Mouse (Mus musculus) kidney, embryonic 14.5 days (tissue): ENCODE data around the gene Fam114a1. TPM values are rescaled to one million over a fixed set of nuclear protein-coding genes. Genes with fewer than 3 reads are reported as not detected.
A peak's percentile ranks its signal among the peaks of the same experiment; 100 is the strongest.

Experiments used
- ATAC-seq: fragments of 200-750 bp; cut with Nextera tagmentation; 2 replicates; pipeline ENCODE4 v1.8.0; 2017; ENCODE audit warnings: moderate number of reproducible peaks, mild to moderate bottlenecking, moderate TSS enrichment, moderate library complexity; ENCODE audit not compliant: low FRiP score, low TSS enrichment
- H3K27ac ChIP-seq: fragments of 300-500 bp; sonication (generic); 2 replicates; pipeline ENCODE4 v1.5.1; 2014; ENCODE audit warnings: low read depth, mild to moderate bottlenecking, low read length, moderate library complexity, mixed read lengths
- H3K27me3 ChIP-seq: fragments of 300-500 bp; sonication (generic); 2 replicates; pipeline ENCODE4 v1.6.1; 2014; ENCODE audit warnings: mild to moderate bottlenecking, low read length; ENCODE audit not compliant: control insufficient read depth, insufficient read depth
- H3K36me3 ChIP-seq: fragments of 300-500 bp; sonication (generic); 2 replicates; pipeline ENCODE4 v1.6.1; 2014; ENCODE audit warnings: low read length, mixed read lengths; ENCODE audit not compliant: control insufficient read depth, insufficient read depth
- H3K4me1 ChIP-seq: fragments of 300-500 bp; sonication (generic); 2 replicates; pipeline ENCODE4 v1.6.1; 2014; ENCODE audit warnings: low read length, mixed read lengths; ENCODE audit not compliant: control insufficient read depth, insufficient read depth
- H3K4me2 ChIP-seq: fragments of 300-500 bp; sonication (generic); replicated peaks from 2 replicates; pipeline ENCODE4 v1.6.1; 2014; ENCODE audit warnings: low read depth, mild to moderate bottlenecking, low read length
- H3K4me3 ChIP-seq: fragments of 300-500 bp; sonication (generic); 2 replicates; pipeline ENCODE4 v1.5.1; 2014; ENCODE audit warnings: mild to moderate bottlenecking, low read length
- H3K9ac ChIP-seq: fragments of 300-500 bp; sonication (generic); 2 replicates; pipeline ENCODE4 v1.6.1; 2014; ENCODE audit warnings: low read depth, mild to moderate bottlenecking, low read length, moderate library complexity
- H3K9me3 ChIP-seq: fragments of 300-500 bp; sonication (generic); 2 replicates; pipeline ENCODE4 v1.6.1; 2016; ENCODE audit warnings: low read length; ENCODE audit not compliant: control insufficient read depth
- WGBS: fragments of 180-500 bp; shearing (Covaris S2); extraction: QIAGEN DNeasy Blood & Tissue Kit; methylation state at CpG from one replicate; pipeline ENCODE4 v1.1.7; 2014; 5-methylcytosine and 5-hydroxymethylcytosine counted together
- polyA plus RNA-seq: library from polyadenylated mRNA; unstranded; fragments of >200 nt; fragmentation: Nextera tagmentation; extraction: Ambion mirVana; gene quantifications from 2 replicates; pipeline ENCODE4 v1.2.1, GENCODE M21; 2014

The Fam114a1 gene
- polyA plus RNA-seq, 1 experiment from 2014 or later = 30.2 TPM

DNA sequence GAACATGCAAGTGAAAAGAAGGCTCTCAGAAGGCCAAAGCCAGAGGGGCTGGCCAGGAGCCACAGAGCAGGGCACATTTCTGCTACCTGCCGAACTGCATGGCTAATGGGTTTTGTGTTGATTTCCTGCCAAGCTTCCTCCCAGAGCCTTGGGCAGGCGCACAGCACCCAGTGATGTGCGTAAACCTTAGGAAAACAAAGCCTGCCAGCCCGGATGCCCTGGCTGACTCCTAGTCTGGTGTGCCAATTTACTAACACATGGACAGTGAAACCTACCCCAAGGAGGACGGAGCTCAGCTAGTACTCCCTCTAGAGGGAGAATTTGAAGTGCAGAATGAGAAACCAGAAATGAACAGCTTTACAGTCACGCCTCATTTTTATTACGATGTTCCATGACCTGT is 50.0 kb downstream of the Fam114a1 start:
- no peaks in the 10 kb centered on the region for H3K4me1 ChIP-seq
- H3K4me3 ChIP-seq = no peak overlapping the region
- no peak for ATAC-seq
- peaks cover 27% of the 10 kb centered on the region; the same call in 1 of the 2 replicates for H3K36me3 ChIP-seq
- H3K27me3 ChIP-seq = no peaks in the 10 kb centered on the region
- no peak overlapping the region for H3K4me2 ChIP-seq
- H3K9me3 ChIP-seq = no peaks in the 10 kb centered on the region
- WGBS = 54% methylated on average over 7 of the region's 7 CpGs
- no peak overlapping the region for H3K9ac ChIP-seq
- no peak overlapping the region for H3K27ac ChIP-seq

GRCm38 (mm10) chr5:65022006-65022405 is 52.1 kb downstream of the Fam114a1 start:
- Histone ChIP-seq H3K4me2 (no peak overlapping the region), H3K9me3 (no peaks in the 10 kb centered on the region), H3K27me3 (no peaks in the 10 kb centered on the region), H3K36me3 (peaks cover 27% of the 10 kb centered on the region; the same call in 1 of the 2 replicates), H3K4me1 (no peaks in the 10 kb centered on the region), H3K9ac (no peak overlapping the region), H3K27ac (no peak overlapping the region), H3K4me3 (no peak overlapping the region)
- WGBS = 90% methylated on average over 4 of the region's 4 CpGs
- no peak for ATAC-seq

GRCm38 (mm10) chr5:65024641-65025040 is 54.8 kb downstream of the Fam114a1 start:
- Histone ChIP-seq H3K27me3 (no peaks in the 10 kb centered on the region), H3K4me1 (no peaks in the 10 kb centered on the region), H3K9ac (no peak overlapping the region), H3K27ac (no peak overlapping the region), H3K36me3 (peaks cover 25% of the 10 kb centered on the region; the same call in 1 of the 2 replicates), H3K4me2 (no peak overlapping the region), H3K4me3 (no peak overlapping the region), H3K9me3 (no peaks in the 10 kb centered on the region)
- no peak for ATAC-seq
- 91% methylated on average over 2 of the region's 2 CpGs for WGBS

GRCm38 (mm10) chr5:65025916-65026315 is 56.0 kb downstream of the Fam114a1 start:
- Histone ChIP-seq H3K36me3 (peaks cover 24% of the 10 kb centered on the region; the same call in 1 of the 2 replicates), H3K4me3 (no peak overlapping the region)
- WGBS = 41% methylated on average over 6 of the region's 6 CpGs

DNA sequence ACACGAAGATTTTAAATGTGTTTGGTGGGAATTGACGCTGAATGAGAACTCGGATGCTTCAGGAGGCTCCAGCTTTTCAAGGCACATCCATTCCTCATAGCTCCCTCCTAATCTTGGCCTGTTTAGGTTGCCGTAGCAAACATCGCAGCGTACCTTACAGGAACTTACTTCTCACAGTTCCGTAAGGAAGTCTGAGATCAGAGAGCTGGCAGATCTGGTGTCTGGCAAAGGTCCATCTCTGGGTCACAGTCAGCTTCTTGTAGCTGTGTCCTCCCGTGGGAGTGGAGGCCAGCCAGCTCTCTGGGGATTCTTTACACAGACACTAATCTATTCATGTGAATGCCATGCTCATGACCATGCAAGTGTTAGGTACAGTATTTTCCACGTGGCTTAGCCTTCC is 56.9 kb downstream of the Fam114a1 start:
- Histone ChIP-seq H3K27me3 (no peaks in the 10 kb centered on the region), H3K36me3 (peaks cover 25% of the 10 kb centered on the region; the same call in 1 of the 2 replicates), H3K27ac (no peak overlapping the region), H3K9me3 (no peaks in the 10 kb centered on the region), H3K4me1 (no peaks in the 10 kb centered on the region), H3K9ac (no peak overlapping the region), H3K4me2 (no peak overlapping the region), H3K4me3 (no peak overlapping the region)
- ATAC-seq = no peak
- WGBS = 69% methylated on average over 9 of the region's 9 CpGs

More at GRCm38 (mm10) chr5:65025916-65026315, 56.0 kb downstream of the Fam114a1 start:
- Histone ChIP-seq H3K4me1 (no peaks in the 10 kb centered on the region), H3K4me2 (no peak overlapping the region), H3K27me3 (no peaks in the 10 kb centered on the region), H3K9me3 (no peaks in the 10 kb centered on the region), H3K27ac (no peak overlapping the region), H3K9ac (no peak overlapping the region)
- ATAC-seq = no peak

DNA sequence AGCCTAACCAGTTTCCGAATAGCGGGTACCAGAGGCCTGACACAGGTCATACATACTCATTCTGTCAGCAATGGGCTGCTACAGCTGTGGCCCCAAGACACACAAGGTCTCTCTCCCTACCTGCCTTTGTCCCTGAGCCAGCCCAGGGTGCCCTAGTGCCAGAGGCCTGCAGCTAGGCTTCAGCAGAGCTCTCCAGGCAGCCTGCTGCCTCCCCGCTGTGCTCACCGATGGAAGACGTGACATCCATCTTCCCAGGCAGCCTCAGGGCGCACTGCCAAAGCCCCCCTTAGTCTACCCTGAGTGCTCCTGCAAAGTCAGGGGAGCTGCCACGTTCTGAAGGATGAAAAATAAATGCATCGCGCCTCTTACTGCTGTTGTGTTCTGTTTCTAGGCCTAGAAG is 58.1 kb downstream of the Fam114a1 start:
- H3K36me3 ChIP-seq = peaks cover 17% of the 10 kb centered on the region; the same call in 1 of the 2 replicates
- 48% methylated on average over 9 of the region's 9 CpGs for WGBS
- H3K4me3 ChIP-seq = no peak overlapping the region
- no peak overlapping the region for H3K9ac ChIP-seq
- H3K27me3 ChIP-seq = no peaks in the 10 kb centered on the region
- no peak overlapping the region for H3K27ac ChIP-seq
- H3K9me3 ChIP-seq = no peaks in the 10 kb centered on the region
- ATAC-seq = no peak
- H3K4me2 ChIP-seq = no peak overlapping the region
- H3K4me1 ChIP-seq = no peaks in the 10 kb centered on the region

GRCm38 (mm10) chr5:65036597-65036996 is 66.7 kb downstream of the Fam114a1 start:
- no peak overlapping the region for H3K4me2 ChIP-seq
- H3K4me1 ChIP-seq = 0 out of 2 replicates have a peak, but pooled peaks cover 4% of the 10 kb centered on the region
- peaks cover 3% of the 10 kb centered on the region; the same call in 1 of the 2 replicates for H3K36me3 ChIP-seq
- no peak for ATAC-seq
- 80% methylated on average over 13 of the region's 13 CpGs for WGBS
- no peak overlapping the region for H3K4me3 ChIP-seq
- H3K27ac ChIP-seq = no peak overlapping the region
- H3K9ac ChIP-seq = no peak overlapping the region
- no peaks in the 10 kb centered on the region for H3K27me3 ChIP-seq
- H3K9me3 ChIP-seq = no peaks in the 10 kb centered on the region

DNA sequence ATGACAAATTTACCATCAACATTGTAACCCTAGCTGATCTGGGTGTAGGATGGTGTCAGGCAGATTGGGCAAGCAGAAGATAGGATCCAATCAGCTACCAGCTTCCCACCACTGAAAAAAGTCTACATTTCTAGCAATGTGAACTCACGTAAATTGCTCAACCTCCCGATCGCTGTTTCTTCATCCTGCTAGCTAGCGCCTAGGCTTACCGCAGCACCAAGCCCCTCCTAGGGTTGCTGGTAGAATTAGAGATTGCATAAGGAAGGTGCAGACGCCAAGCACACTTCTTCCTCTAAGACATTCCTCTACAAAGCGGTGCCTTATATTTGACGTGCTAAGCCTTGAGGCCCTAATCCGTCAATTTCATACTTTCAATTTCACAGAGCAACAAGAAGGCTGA is 68.4 kb downstream of the Fam114a1 start:
- Histone ChIP-seq H3K4me3 (no peak overlapping the region), H3K27me3 (no peaks in the 10 kb centered on the region), H3K4me1 (0 out of 2 replicates have a peak, but pooled peaks cover 4% of the 10 kb centered on the region), H3K9me3 (no peaks in the 10 kb centered on the region), H3K27ac (peak overlapping the region; percentile 42; the same call in 1 of the 2 replicates), H3K36me3 (peaks cover 3% of the 10 kb centered on the region; the same call in 1 of the 2 replicates), H3K9ac (no peak overlapping the region), H3K4me2 (no peak overlapping the region)
- no peak for ATAC-seq
- 74% methylated on average over 9 of the region's 9 CpGs for WGBS

DNA sequence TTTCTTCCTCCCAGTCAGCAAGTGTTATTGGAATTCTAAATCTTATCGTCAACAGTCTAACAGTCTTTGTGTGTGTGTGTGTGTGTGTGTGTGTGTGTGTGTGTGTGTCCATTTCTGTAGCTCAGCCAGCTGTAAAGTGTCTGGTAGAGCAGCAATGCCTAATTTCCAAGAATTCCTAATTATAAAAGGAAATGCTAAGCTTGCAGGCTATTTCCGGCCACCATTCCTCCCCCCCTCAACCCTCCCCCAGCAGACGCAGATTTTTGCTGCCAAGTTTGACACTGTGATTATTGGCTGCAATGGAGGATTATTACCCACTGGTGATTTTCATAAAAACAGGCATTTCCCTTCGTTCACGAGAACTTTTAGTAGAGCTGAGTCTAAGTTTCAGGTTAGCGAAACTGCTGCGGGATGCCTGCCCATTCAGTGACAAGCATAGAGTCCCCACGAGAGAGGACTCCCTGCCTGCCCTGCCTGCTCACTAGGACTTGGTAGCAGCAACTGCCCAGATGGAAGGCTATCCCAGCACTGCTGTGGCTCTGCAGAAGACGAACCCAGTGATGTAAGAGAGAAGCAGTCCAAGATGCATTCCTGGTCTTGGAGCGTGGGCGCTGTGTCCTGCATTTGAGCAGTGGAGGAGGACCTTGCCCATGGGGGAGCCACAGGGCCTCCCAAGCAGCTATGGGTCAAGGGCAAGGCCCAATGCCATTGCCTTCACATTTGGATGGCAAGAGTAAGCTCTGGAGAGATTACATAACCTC is 69.1 kb downstream of the Fam114a1 start:
- Histone ChIP-seq H3K9ac (no peak overlapping the region), H3K36me3 (peaks cover 3% of the 10 kb centered on the region; the same call in 1 of the 2 replicates), H3K9me3 (no peaks in the 10 kb centered on the region), H3K4me3 (no peak overlapping the region), H3K4me1 (0 out of 2 replicates have a peak, but pooled peaks cover 4% of the 10 kb centered on the region), H3K27me3 (no peaks in the 10 kb centered on the region), H3K27ac (peak overlapping the region; percentile 62; the same call in 1 of the 2 replicates), H3K4me2 (no peak overlapping the region)
- WGBS = 70% methylated on average over 11 of the region's 11 CpGs
- ATAC-seq = peak; percentile 39; the same call in 1 of the 2 replicates
